Mouse (Mus musculus): ENCODE measurements at regions not wholly inside any gene's neighbourhood (a gene's known extent, or its start where the extent isn't known, plus 50 kb on each side); places are given as distances from the start of the nearest gene placed in this dataset.

DNA sequence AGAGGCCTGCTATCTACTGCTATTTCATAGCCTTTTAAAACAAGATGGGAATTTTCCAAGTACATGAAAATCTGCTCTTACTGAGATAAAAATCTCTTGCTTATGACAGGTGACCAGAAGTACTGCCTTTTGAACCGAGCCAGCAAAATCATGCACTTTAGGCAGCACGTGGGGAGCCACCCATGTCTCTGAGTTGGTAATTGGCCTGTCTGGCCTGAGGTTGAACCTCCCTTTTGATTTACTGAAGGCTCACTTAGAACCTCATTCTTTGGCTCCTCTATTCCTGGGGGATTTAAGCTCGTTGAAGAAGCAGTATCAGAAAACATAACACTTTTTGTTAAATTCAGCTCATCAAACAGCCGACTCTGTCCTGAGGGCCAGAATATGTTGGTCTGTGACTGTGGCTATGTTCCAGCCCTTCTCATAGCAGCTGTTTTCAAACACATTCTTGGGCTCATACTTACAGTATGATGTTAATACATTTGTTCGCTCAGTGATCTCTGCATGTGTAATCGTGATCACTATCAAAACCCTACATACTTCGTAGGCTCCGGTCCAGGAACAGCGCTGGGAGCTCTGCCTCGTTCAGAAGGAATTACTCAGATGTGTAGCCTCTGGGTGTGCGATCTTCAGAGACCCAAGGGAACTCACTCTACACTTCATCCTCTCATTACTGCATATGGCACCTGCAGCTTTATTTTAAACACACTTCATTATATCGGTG, 290.1 kb upstream of the Gm15217 start:
- TF ChIP-seq POLR2A (IDR thresholded peaks at IDR 0.05; ENCODE audit: extremely low read depth, insufficient read depth, low read length) (no peak), CTCF (IDR thresholded peaks at IDR 0.05; ENCODE audit: extremely low read depth, insufficient read depth, low read length) (no peak)

All from cortical plate, adult 2 months (tissue).